Mouse (Mus musculus) CH12.LX (cell line): ENCODE data around the gene Dgat2l6. TPM values are rescaled to one million over a fixed set of nuclear protein-coding genes. Genes with fewer than 3 reads are reported as not detected.

Source experiments
- DNase-seq: peaks from one replicate; pipeline ENCODE4 v3.0.0-alpha.2; 2013; ENCODE audit errors: extremely low read depth
- H3K27ac ChIP-seq: 2 replicates; pipeline ENCODE4 v1.5.1; 2012; ENCODE audit warnings: low read depth, mild to moderate bottlenecking, control low read depth, moderate library complexity; ENCODE audit not compliant: insufficient read depth
- H3K27me3 ChIP-seq: replicated peaks from 2 replicates; pipeline ENCODE3; 2012; ENCODE audit warnings: inconsistent platforms
- H3K36me3 ChIP-seq, 2 experiments: replicated peaks in 1 of 2; 2 replicates each; pipeline versions ENCODE3 to v1.6.1; 2012; ENCODE audit warnings: inconsistent platforms in 1 of 2, low read length in 1 of 2, mild to moderate bottlenecking in 1 of 2, mixed read lengths in 1 of 2, moderate library complexity in 1 of 2; ENCODE audit not compliant: control insufficient read depth in 1 of 2, insufficient read depth in 1 of 2
- H3K4me1 ChIP-seq, 2 experiments: 2 replicates each; pipeline ENCODE4 v1.6.1; 2012; ENCODE audit warnings: inconsistent platforms in 1 of 2, moderate library complexity in 1 of 2; ENCODE audit not compliant: insufficient read depth in 2 of 2, control insufficient read depth in 1 of 2
- H3K4me2 ChIP-seq: 2 replicates; pipeline ENCODE4 v1.6.1; 2012; ENCODE audit warnings: low read depth, mild to moderate bottlenecking, control low read depth; ENCODE audit not compliant: poor library complexity, insufficient read depth, severe bottlenecking
- H3K4me3 ChIP-seq, 3 experiments: fragments of 150-350 bp in 1 of 3; sonication (generic) in 1 of 3; replicated peaks in 1 of 3; 2 replicates each; pipeline versions ENCODE3 to v1.5.1; 2011 to 2012; ENCODE audit warnings: low read depth in 2 of 3, low read length in 2 of 3, mild to moderate bottlenecking in 2 of 3, moderate library complexity in 2 of 3, control low read depth in 1 of 3, improper control_type of control experiment in 1 of 3, inconsistent platforms in 1 of 3, mixed read lengths in 1 of 3; ENCODE audit not compliant: poor library complexity in 1 of 3
- H3K79me2 ChIP-seq: replicated peaks from 2 replicates; pipeline ENCODE4 v1.6.1; 2012; ENCODE audit warnings: mild to moderate bottlenecking, moderate library complexity; ENCODE audit not compliant: control insufficient read depth, poor library complexity, insufficient read depth, severe bottlenecking; ENCODE audit errors: extremely low read depth
- H3K9ac ChIP-seq: 2 replicates; pipeline ENCODE4 v1.6.1; 2012; ENCODE audit warnings: low read depth, mild to moderate bottlenecking, control low read depth, moderate library complexity; ENCODE audit not compliant: insufficient read depth
- H3K9me3 ChIP-seq: replicated peaks from 2 replicates; pipeline ENCODE3; 2012; ENCODE audit warnings: low read length, inconsistent platforms, mixed read lengths
- BHLHE40 ChIP-seq: IDR thresholded peaks from 2 replicates; pipeline ENCODE4 v1.6.1; 2011; ENCODE audit warnings: mild to moderate bottlenecking, low read depth, low read length, improper control_type of control experiment
- CHD2 ChIP-seq: IDR thresholded peaks from 2 replicates; pipeline ENCODE4 v1.6.1; 2011; ENCODE audit warnings: low read length, improper control_type of control experiment
- CTCF ChIP-seq, 2 experiments: IDR thresholded peaks in 1 of 2; conservative IDR thresholded peaks in 1 of 2; 2 replicates each; pipeline ENCODE4 v1.5.1; 2011 to 2012; ENCODE audit warnings: low read depth in 2 of 2, low read length in 2 of 2, improper control_type of control experiment in 1 of 2, inconsistent platforms in 1 of 2, mild to moderate bottlenecking in 1 of 2, moderate library complexity in 1 of 2
- E2F4 ChIP-seq: IDR thresholded peaks from 2 replicates; pipeline ENCODE4 v1.6.1; 2011; ENCODE audit warnings: low read depth, low read length, improper control_type of control experiment; ENCODE audit not compliant: insufficient replicate concordance
- ETS1 ChIP-seq: conservative IDR thresholded peaks from 2 replicates; pipeline ENCODE4 v1.6.1; 2012; ENCODE audit warnings: low read depth, mild to moderate bottlenecking, inconsistent platforms, low read length, improper control_type of control experiment, moderate library complexity
- GABPA ChIP-seq: IDR thresholded peaks from 2 replicates; pipeline ENCODE4 v1.6.1; 2012; ENCODE audit warnings: low read depth, low read length, improper control_type of control experiment, inconsistent platforms; ENCODE audit not compliant: insufficient replicate concordance
- HCFC1 ChIP-seq: IDR thresholded peaks from 2 replicates; pipeline ENCODE4 v1.6.1; 2012; ENCODE audit warnings: low read depth, mild to moderate bottlenecking, inconsistent platforms, low read length, improper control_type of control experiment
- IRF4 ChIP-seq: IDR thresholded peaks from 2 replicates; pipeline ENCODE4 v1.6.1; 2014; ENCODE audit warnings: low read depth, mild to moderate bottlenecking, inconsistent platforms, low read length, improper control_type of control experiment
- MAFK ChIP-seq: IDR thresholded peaks from 2 replicates; pipeline ENCODE4 v1.6.1; 2011; ENCODE audit warnings: low read length, improper control_type of control experiment; ENCODE audit not compliant: insufficient replicate concordance
- MAX ChIP-seq: IDR thresholded peaks from 2 replicates; pipeline ENCODE4 v1.6.1; 2011; ENCODE audit warnings: low read length, improper control_type of control experiment
- NELFE ChIP-seq: IDR thresholded peaks from 2 replicates; pipeline ENCODE4 v1.6.1; 2011; ENCODE audit warnings: low read depth, low read length, improper control_type of control experiment
- RAD21 ChIP-seq: IDR thresholded peaks from 2 replicates; pipeline ENCODE4 v1.6.1; 2011; ENCODE audit warnings: low read depth, mild to moderate bottlenecking, low read length, improper control_type of control experiment, moderate library complexity
- RCOR1 ChIP-seq: conservative IDR thresholded peaks from 2 replicates; pipeline ENCODE4 v1.6.1; 2012; ENCODE audit warnings: low read depth, mild to moderate bottlenecking, inconsistent platforms, low read length, improper control_type of control experiment
- SMC3 ChIP-seq: IDR thresholded peaks from 2 replicates; pipeline ENCODE4 v1.6.1; 2011; ENCODE audit warnings: low read depth, low read length, improper control_type of control experiment
- TBP ChIP-seq: conservative IDR thresholded peaks from 2 replicates; pipeline ENCODE4 v1.6.1; 2011; ENCODE audit warnings: low read depth, low read length, improper control_type of control experiment
- TCF12 ChIP-seq: IDR thresholded peaks from 2 replicates; pipeline ENCODE4 v1.6.1; 2014; ENCODE audit warnings: low read depth, mild to moderate bottlenecking, inconsistent platforms, low read length, improper control_type of control experiment
- UBTF ChIP-seq: IDR thresholded peaks from 2 replicates; pipeline ENCODE4 v1.6.1; 2012; ENCODE audit warnings: low read depth, mild to moderate bottlenecking, inconsistent platforms, low read length, improper control_type of control experiment, moderate library complexity
- ZC3H11A ChIP-seq: IDR thresholded peaks from 2 replicates; pipeline ENCODE4 v1.6.1; 2012; ENCODE audit warnings: low read depth, mild to moderate bottlenecking, inconsistent platforms, low read length, improper control_type of control experiment
- ZKSCAN1 ChIP-seq: IDR thresholded peaks from 2 replicates; pipeline ENCODE4 v1.6.1; 2012; ENCODE audit warnings: low read depth, inconsistent platforms, low read length, improper control_type of control experiment, borderline replicate concordance
- dilution Hi-C: fragments of 300-500 bp; cut with MboI; formaldehyde crosslinking; loops from 2 replicates; pipeline ENCODE4 v1.14.3; 2020; ENCODE audit warnings: low sequenced_read_pairs; ENCODE audit not compliant: extremely low pct_unique_long_range_greater_than_20kb, extremely low pct_ligation_motif_present
- in situ Hi-C: fragments of 300-500 bp; cut with MboI; formaldehyde crosslinking; loops from 3 replicates; pipeline ENCODE4 v1.14.3; 2019; ENCODE audit warnings: low sequenced_read_pairs, low pct_ligation_motif_present, low pct_unique_long_range_greater_than_20kb, mixed read lengths
- polyA plus RNA-seq: library from polyadenylated mRNA; unstranded; fragments of >175 nt; gene quantifications from 2 replicates; pipeline ENCODE4 v1.2.1, GENCODE M21; 2012; ENCODE audit warnings: low read depth; ENCODE audit not compliant: insufficient read length
- total RNA-seq, 2 experiments: library from RNA; depleted of rRNA; stranded (reverse); fragments of 300-350 nt in 1 of 2; fragments of >200 nt in 1 of 2; gene quantifications; 2 replicates each; pipeline ENCODE4 v1.2.3; 2012 to 2014

Gene Dgat2l6
- total RNA-seq (2012; rRNA removed) (not detected in 2 replicates), total RNA-seq (2014; rRNA removed) (0.07 TPM in 1 of 2 replicates, not detected in the other), polyA plus RNA-seq (not detected in 2 replicates)

DNA sequence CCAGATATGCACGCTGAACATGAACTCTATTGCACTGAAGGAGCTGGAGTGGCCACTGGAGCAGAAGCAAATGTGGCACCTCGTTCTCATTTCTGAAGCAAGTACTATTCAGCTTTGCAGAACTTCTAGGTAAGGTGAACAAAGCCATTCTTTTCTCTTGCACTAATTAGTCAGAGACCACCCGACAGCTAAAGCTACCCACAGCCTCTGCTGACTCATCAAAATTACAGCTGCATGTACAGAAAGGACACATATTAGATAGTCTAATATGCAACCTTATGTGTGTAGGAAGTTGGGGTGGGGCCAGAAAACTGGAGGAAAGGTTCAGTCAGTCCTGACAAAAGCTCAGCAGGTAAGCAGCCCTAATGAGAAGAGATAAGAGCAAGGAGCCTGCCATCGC is at the start of gene Dgat2l6:
TSS of gene Dgat2l6 (plus strand) at position 368 of the 400 bp plus-strand sequence.
- DNase-seq = no peak
- peaks cover 0 to 5% of the 10 kb centered on the region in 2 experiments for H3K36me3 ChIP-seq
- H3K4me1 ChIP-seq = no peaks in the 10 kb centered on the region
- no peak within 1 kb of the TSS for H3K4me2 ChIP-seq
- H3K79me2 ChIP-seq = no peaks in the 10 kb centered on the region
- TF ChIP-seq GABPA (no peak), MAFK (peak; percentile 61; the same call in 1 of the 2 replicates)
- no peak within 1 kb of the TSS for H3K4me3 ChIP-seq
- no peaks in the 10 kb centered on the region for H3K9me3 ChIP-seq
- no peak within 1 kb of the TSS for H3K27ac ChIP-seq
- no peak within 1 kb of the TSS for H3K9ac ChIP-seq
- in situ Hi-C loops = no loop called here
- dilution Hi-C loops = no loop called here
- H3K27me3 ChIP-seq = no peaks in the 10 kb centered on the region

DNA sequence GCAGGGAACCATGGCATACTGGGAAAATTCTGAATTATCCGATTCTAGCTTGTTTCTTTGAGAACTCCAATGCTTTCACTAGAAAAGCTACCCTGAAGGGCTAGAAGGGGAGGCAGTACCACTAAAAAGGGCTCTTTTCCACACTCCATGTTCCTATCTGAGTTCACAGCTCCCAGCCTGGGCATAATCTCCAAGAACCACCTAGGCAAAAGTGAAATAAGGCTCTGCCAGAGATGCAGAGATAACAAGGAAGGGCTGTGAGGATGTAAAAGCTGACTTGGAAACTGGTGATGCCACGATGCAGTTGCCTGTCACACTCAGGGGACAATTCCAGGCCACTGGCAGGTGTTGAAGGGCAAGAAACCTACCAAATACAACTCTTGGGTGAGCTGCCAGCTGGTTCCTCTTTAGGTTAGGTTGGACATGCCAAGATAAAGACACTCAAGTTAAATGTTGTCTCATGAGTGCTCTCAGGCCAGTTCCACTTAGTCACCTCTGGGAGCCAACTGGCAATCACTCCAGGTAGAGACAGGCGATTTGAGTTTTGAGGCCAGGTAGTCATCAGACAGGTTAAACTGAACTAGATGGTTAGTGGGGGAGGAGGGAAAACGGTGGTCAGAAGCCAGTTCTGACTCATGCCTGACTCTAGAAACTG is 48.9 kb upstream of the Dgat2l6 start:
- Histone ChIP-seq H3K27me3 (no peaks in the 10 kb centered on the region), H3K79me2 (no peaks in the 10 kb centered on the region), H3K4me3 (no peak overlapping the region), H3K4me1 (peaks cover 0 to 15% of the 10 kb centered on the region in 2 experiments; a peak in 2 of 4 replicates), H3K9ac (no peak overlapping the region), H3K27ac (no peak overlapping the region), H3K9me3 (no peaks in the 10 kb centered on the region), H3K36me3 (no peaks in the 10 kb centered on the region), H3K4me2 (no peak overlapping the region)
- in situ Hi-C loops = no loop called here
- TF ChIP-seq BHLHE40 (no peak), RCOR1 (no peak), ETS1 (no peak), ZKSCAN1 (no peak), IRF4 (0 out of 2 replicates have a peak, but pooled peaks have one; percentile 7)
- dilution Hi-C loops = no loop called here
- no peak for DNase-seq

DNA sequence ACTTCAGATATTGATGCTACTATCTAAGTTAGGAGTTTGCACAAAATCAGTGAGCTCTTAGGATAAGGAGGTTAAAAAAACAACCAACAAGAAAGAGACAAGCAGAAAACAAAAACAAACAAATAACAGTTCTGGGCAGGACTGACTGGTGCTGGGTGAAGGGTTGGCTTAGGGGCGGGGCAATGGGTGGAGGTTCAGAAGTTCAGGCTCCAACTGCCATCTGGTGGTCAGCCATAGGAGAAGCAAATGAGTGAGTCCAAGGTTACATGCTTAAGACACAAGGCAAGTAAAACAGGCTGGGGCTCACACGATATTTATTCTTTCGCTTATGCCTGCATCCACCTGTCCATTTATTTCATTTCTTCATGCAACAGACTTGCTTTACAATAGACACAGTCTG is 44.3 kb upstream of the Dgat2l6 start:
- dilution Hi-C loops (no loop called here), in situ Hi-C loops (no loop called here)
- Histone ChIP-seq H3K4me2 (0 out of 2 replicates have a peak overlapping the region, but pooled peaks have one; percentile 24), H3K27ac (no peak overlapping the region), H3K36me3 (no peaks in the 10 kb centered on the region), H3K4me1 (peaks cover 3 to 20% of the 10 kb centered on the region in 2 experiments; a peak in 2 of 4 replicates), H3K79me2 (no peaks in the 10 kb centered on the region), H3K9me3 (no peaks in the 10 kb centered on the region), H3K9ac (no peak overlapping the region; the same call in 1 of the 2 replicates), H3K27me3 (no peaks in the 10 kb centered on the region), H3K4me3 (no peak overlapping the region)
- TF ChIP-seq NELFE = no peak
- no peak for TF ChIP-seq E2F4
- no peak for TF ChIP-seq RCOR1
- TF ChIP-seq TCF12 = no peak
- no peak for TF ChIP-seq TBP
- TF ChIP-seq MAFK = no peak
- no peak for TF ChIP-seq ZC3H11A
- TF ChIP-seq HCFC1 = no peak
- TF ChIP-seq MAX = no peak
- TF ChIP-seq IRF4 = no peak
- no peak for TF ChIP-seq ZKSCAN1
- TF ChIP-seq UBTF = no peak
- TF ChIP-seq BHLHE40 = no peak
- peak; percentile 83 for TF ChIP-seq RAD21
- TF ChIP-seq CHD2 = no peak
- TF ChIP-seq CTCF (conservative IDR thresholded peaks at IDR 0.05 in 1 of 2, IDR thresholded peaks at IDR 0.05 in 1 of 2; ENCODE audit: low read depth in 2 of 2, low read length in 2 of 2) = peak in 1 of 2 experiments; percentile 77; a peak in 2 of 4 replicates
- peak; percentile 79 for TF ChIP-seq SMC3
- no peak for TF ChIP-seq GABPA
- DNase-seq = peak; percentile 70
